Mouse (Mus musculus): ENCODE measurements at regions not wholly inside any gene's neighbourhood (a gene's known extent, or its start where the extent isn't known, plus 50 kb on each side); places are given as distances from the start of the nearest gene placed in this dataset.

GRCm38 (mm10) chr6:108962810-108963209, 134.4 kb downstream of the Edem1 start:
- ATAC-seq (ENCODE audit: insufficient read depth, low FRiP score, low TSS enrichment) (0 out of 2 replicates have a peak, but pooled peaks have one; percentile 31), DNase-seq (ENCODE audit: low spot score) (no peak)
- Histone ChIP-seq H3K27me3 (ENCODE audit: control insufficient read depth, insufficient read depth, low read length) (no peaks in the 10 kb centered on the region), H3K4me1 (ENCODE audit: control insufficient read depth, insufficient read depth, low read length) (no peaks in the 10 kb centered on the region), H3K4me3 (ENCODE audit: low read depth, low read length) (no peak overlapping the region), H3K36me3 (ENCODE audit: control insufficient read depth, insufficient read depth, low read length) (no peaks in the 10 kb centered on the region), H3K4me2 (ENCODE audit: low read depth) (no peak overlapping the region), H3K9ac (ENCODE audit: low read length) (no peak overlapping the region), H3K27ac (ENCODE audit: low read depth, low read length) (no peak overlapping the region), H3K9me3 (ENCODE audit: control insufficient read depth, low read length) (no peaks in the 10 kb centered on the region)

GRCm38 (mm10) chr6:108963295-108963694, 134.9 kb downstream of the Edem1 start:
- no peaks in the 10 kb centered on the region for H3K27me3 ChIP-seq (ENCODE audit: control insufficient read depth, insufficient read depth, low read length)
- no peak; the same call in 1 of the 2 replicates for ATAC-seq (ENCODE audit: insufficient read depth, low FRiP score, low TSS enrichment)
- peak; percentile 37 for DNase-seq (ENCODE audit: low spot score)
- no peaks in the 10 kb centered on the region for H3K36me3 ChIP-seq (ENCODE audit: control insufficient read depth, insufficient read depth, low read length)
- H3K27ac ChIP-seq (ENCODE audit: low read depth, low read length) = no peak overlapping the region
- no peaks in the 10 kb centered on the region for H3K9me3 ChIP-seq (ENCODE audit: control insufficient read depth, low read length)
- H3K4me2 ChIP-seq (ENCODE audit: low read depth) = no peak overlapping the region
- H3K9ac ChIP-seq (ENCODE audit: low read length) = no peak overlapping the region
- no peak overlapping the region for H3K4me3 ChIP-seq (ENCODE audit: low read depth, low read length)
- no peaks in the 10 kb centered on the region for H3K4me1 ChIP-seq (ENCODE audit: control insufficient read depth, insufficient read depth, low read length)
- WGBS = 12% methylated on average over 2 of the region's 2 CpGs

GRCm38 (mm10) chr6:108969477-108970176, 141.2 kb downstream of the Edem1 start:
- H3K27me3 ChIP-seq (ENCODE audit: control insufficient read depth, insufficient read depth, low read length) = no peaks in the 10 kb centered on the region
- WGBS = 75% methylated on average over 4 of the region's 4 CpGs
- H3K9ac ChIP-seq (ENCODE audit: low read length) = no peak overlapping the region
- ATAC-seq (ENCODE audit: insufficient read depth, low FRiP score, low TSS enrichment) (no peak), DNase-seq (ENCODE audit: low spot score) (no peak)
- no peaks in the 10 kb centered on the region for H3K9me3 ChIP-seq (ENCODE audit: control insufficient read depth, low read length)
- H3K36me3 ChIP-seq (ENCODE audit: control insufficient read depth, insufficient read depth, low read length) = no peaks in the 10 kb centered on the region
- no peak overlapping the region for H3K27ac ChIP-seq (ENCODE audit: low read depth, low read length)
- H3K4me3 ChIP-seq (ENCODE audit: low read depth, low read length) = no peak overlapping the region
- H3K4me1 ChIP-seq (ENCODE audit: control insufficient read depth, insufficient read depth, low read length) = no peaks in the 10 kb centered on the region
- no peak overlapping the region for H3K4me2 ChIP-seq (ENCODE audit: low read depth)

GRCm38 (mm10) chr6:108971415-108972089, 143.1 kb downstream of the Edem1 start:
- H3K27me3 ChIP-seq (ENCODE audit: control insufficient read depth, insufficient read depth, low read length) = no peaks in the 10 kb centered on the region
- no peak for DNase-seq (ENCODE audit: low spot score)
- no peaks in the 10 kb centered on the region for H3K4me1 ChIP-seq (ENCODE audit: control insufficient read depth, insufficient read depth, low read length)
- no peak overlapping the region for H3K27ac ChIP-seq (ENCODE audit: low read depth, low read length)
- H3K9me3 ChIP-seq (ENCODE audit: control insufficient read depth, low read length) = no peaks in the 10 kb centered on the region
- no peak overlapping the region for H3K4me3 ChIP-seq (ENCODE audit: low read depth, low read length)
- ATAC-seq (ENCODE audit: insufficient read depth, low FRiP score, low TSS enrichment) = no peak
- WGBS = 73% methylated on average over 4 of the region's 4 CpGs
- no peak overlapping the region for H3K4me2 ChIP-seq (ENCODE audit: low read depth)
- no peak overlapping the region for H3K9ac ChIP-seq (ENCODE audit: low read length)
- H3K36me3 ChIP-seq (ENCODE audit: control insufficient read depth, insufficient read depth, low read length) = no peaks in the 10 kb centered on the region

GRCm38 (mm10) chr6:108973701-108974100, 145.3 kb downstream of the Edem1 start:
- H3K4me3 ChIP-seq (ENCODE audit: low read depth, low read length) = no peak overlapping the region
- no peaks in the 10 kb centered on the region for H3K27me3 ChIP-seq (ENCODE audit: control insufficient read depth, insufficient read depth, low read length)
- no peak overlapping the region for H3K4me2 ChIP-seq (ENCODE audit: low read depth)
- H3K9ac ChIP-seq (ENCODE audit: low read length) = no peak overlapping the region
- WGBS = 86% methylated on average over 2 of the region's 2 CpGs
- no peak overlapping the region for H3K27ac ChIP-seq (ENCODE audit: low read depth, low read length)
- DNase-seq (ENCODE audit: low spot score) (no peak), ATAC-seq (ENCODE audit: insufficient read depth, low FRiP score, low TSS enrichment) (no peak)
- H3K4me1 ChIP-seq (ENCODE audit: control insufficient read depth, insufficient read depth, low read length) = no peaks in the 10 kb centered on the region
- no peaks in the 10 kb centered on the region for H3K36me3 ChIP-seq (ENCODE audit: control insufficient read depth, insufficient read depth, low read length)
- no peaks in the 10 kb centered on the region for H3K9me3 ChIP-seq (ENCODE audit: control insufficient read depth, low read length)

- no peak for DNase-seq (ENCODE audit: low spot score)
- ATAC-seq (ENCODE audit: insufficient read depth, low FRiP score, low TSS enrichment) = no peak
- Histone ChIP-seq H3K36me3 (ENCODE audit: control insufficient read depth, insufficient read depth, low read length) (no peaks in the 10 kb centered on the region), H3K9ac (ENCODE audit: low read length) (no peak overlapping the region), H3K4me3 (ENCODE audit: low read depth, low read length) (no peak overlapping the region), H3K4me1 (ENCODE audit: control insufficient read depth, insufficient read depth, low read length) (no peaks in the 10 kb centered on the region), H3K27ac (ENCODE audit: low read depth, low read length) (no peak overlapping the region), H3K9me3 (ENCODE audit: control insufficient read depth, low read length) (no peaks in the 10 kb centered on the region), H3K27me3 (ENCODE audit: control insufficient read depth, insufficient read depth, low read length) (no peaks in the 10 kb centered on the region), H3K4me2 (ENCODE audit: low read depth) (no peak overlapping the region)
- 91% methylated on average over 4 of the region's 4 CpGs for WGBS
Measured at GRCm38 (mm10) chr6:108989506-108989905, 161.1 kb downstream of the Edem1 start.

GRCm38 (mm10) chr6:108993743-108994142, 165.3 kb downstream of the Edem1 start:
- Histone ChIP-seq H3K4me2 (ENCODE audit: low read depth) (no peak overlapping the region), H3K9ac (ENCODE audit: low read length) (no peak overlapping the region), H3K27me3 (ENCODE audit: control insufficient read depth, insufficient read depth, low read length) (no peaks in the 10 kb centered on the region), H3K4me3 (ENCODE audit: low read depth, low read length) (no peak overlapping the region), H3K4me1 (ENCODE audit: control insufficient read depth, insufficient read depth, low read length) (no peaks in the 10 kb centered on the region), H3K27ac (ENCODE audit: low read depth, low read length) (no peak overlapping the region), H3K36me3 (ENCODE audit: control insufficient read depth, insufficient read depth, low read length) (no peaks in the 10 kb centered on the region), H3K9me3 (ENCODE audit: control insufficient read depth, low read length) (no peaks in the 10 kb centered on the region)
- DNase-seq (ENCODE audit: low spot score) (no peak), ATAC-seq (ENCODE audit: insufficient read depth, low FRiP score, low TSS enrichment) (no peak)
- 64% methylated on average over 3 of the region's 3 CpGs for WGBS

GRCm38 (mm10) chr6:109004443-109004842, 176.0 kb downstream of the Edem1 start:
- DNase-seq (ENCODE audit: low spot score) = no peak
- Histone ChIP-seq H3K9me3 (ENCODE audit: control insufficient read depth, low read length) (no peaks in the 10 kb centered on the region), H3K4me3 (ENCODE audit: low read depth, low read length) (no peak overlapping the region), H3K9ac (ENCODE audit: low read length) (no peak overlapping the region), H3K36me3 (ENCODE audit: control insufficient read depth, insufficient read depth, low read length) (no peaks in the 10 kb centered on the region), H3K4me2 (ENCODE audit: low read depth) (no peak overlapping the region), H3K27ac (ENCODE audit: low read depth, low read length) (no peak overlapping the region), H3K4me1 (ENCODE audit: control insufficient read depth, insufficient read depth, low read length) (no peaks in the 10 kb centered on the region), H3K27me3 (ENCODE audit: control insufficient read depth, insufficient read depth, low read length) (no peaks in the 10 kb centered on the region)
- no peak for ATAC-seq (ENCODE audit: insufficient read depth, low FRiP score, low TSS enrichment)
- 79% methylated on average over 2 of the region's 2 CpGs for WGBS

GRCm38 (mm10) chr6:109009364-109009763, 180.9 kb downstream of the Edem1 start:
- no peaks in the 10 kb centered on the region for H3K36me3 ChIP-seq (ENCODE audit: control insufficient read depth, insufficient read depth, low read length)
- 89% methylated on average over 3 of the region's 3 CpGs for WGBS
- H3K27me3 ChIP-seq (ENCODE audit: control insufficient read depth, insufficient read depth, low read length) = no peaks in the 10 kb centered on the region
- no peaks in the 10 kb centered on the region for H3K4me1 ChIP-seq (ENCODE audit: control insufficient read depth, insufficient read depth, low read length)
- H3K4me3 ChIP-seq (ENCODE audit: low read depth, low read length) = no peak overlapping the region
- H3K27ac ChIP-seq (ENCODE audit: low read depth, low read length) = no peak overlapping the region
- no peak overlapping the region for H3K9ac ChIP-seq (ENCODE audit: low read length)
- no peak overlapping the region for H3K4me2 ChIP-seq (ENCODE audit: low read depth)
- DNase-seq (ENCODE audit: low spot score) = no peak
- no peak for ATAC-seq (ENCODE audit: insufficient read depth, low FRiP score, low TSS enrichment)
- H3K9me3 ChIP-seq (ENCODE audit: control insufficient read depth, low read length) = no peaks in the 10 kb centered on the region

All from neural tube, embryonic 11.5 days (tissue).